8 mouse cellular contexts compared by ENCODE assay signal in genomic region chr5:139344021-139344686, GRCm38 (mm10). TPM values are rescaled to one million over a fixed set of nuclear protein-coding genes. Genes with fewer than 3 reads are reported as not detected.
DNase-seq lines count a peak whose midpoint lies in the region; ATAC-seq lines count a peak whose summit lies in the region.

No protein-coding gene starts in this region.

- H3K27me3 ChIP-seq in hindbrain, embryonic 14.5 days (ENCODE audit: control insufficient read depth, insufficient read depth, low read length), result no peaks in the 10 kb centered on the region

- H3K9me3 ChIP-seq in hindbrain, embryonic 14.5 days (ENCODE audit: control insufficient read depth, low read length), result no peaks in the 10 kb centered on the region

- H3K9ac ChIP-seq in hindbrain, embryonic 14.5 days, result peak overlapping the region; percentile 93

- peak overlapping the region; percentile 85; the same call in 1 of the 2 replicates for H3K27ac ChIP-seq in hindbrain, embryonic 14.5 days

- H3K4me3 ChIP-seq in hindbrain, embryonic 14.5 days (replicated peaks; ENCODE audit: low read length), result peak overlapping the region; percentile 90

- H3K36me3 ChIP-seq in hindbrain, embryonic 14.5 days (replicated peaks; ENCODE audit: control insufficient read depth, insufficient read depth), result peaks cover 36% of the 10 kb centered on the region

- H3K4me1 ChIP-seq in hindbrain, embryonic 14.5 days (replicated peaks; ENCODE audit: control insufficient read depth, insufficient read depth, low read length), result peaks cover 16% of the 10 kb centered on the region

- 6% methylated on average over 12 of the region's 12 CpGs for WGBS in hindbrain, embryonic 14.5 days

- peak; percentile 88 to 91 for DNase-seq in cerebellum, postnatal 10 days
- peak; percentile 56 to 73 for DNase-seq in frontal cortex, postnatal 10 days (ENCODE audit: low spot score in 2 of 2)
- peak; percentile 82 for DNase-seq in hindbrain, embryonic 14.5 days (ENCODE audit: low spot score)
- peak; percentile 58 for DNase-seq in left cerebral cortex, adult 11 months (ENCODE audit: low spot score)
- peak; percentile 86 for DNase-seq in lung, postnatal 36 days
- DNase-seq in right cerebral cortex, adult 18-20 months, result peak; percentile 62
- DNase-seq in urinary bladder, postnatal 4 days (ENCODE audit: low spot score in 2 of 2), result peak; percentile 63 to 78

- peak overlapping the region; percentile 71 for H3K4me2 ChIP-seq in hindbrain, embryonic 14.5 days (replicated peaks)

- peak; percentile 69 for ATAC-seq in activated CD4-positive, CD25-positive, alpha-beta regulatory T cell, adult 4 months
- peak; percentile 71; the same call in 1 of the 2 replicates for ATAC-seq in hindbrain, embryonic 14.5 days (ENCODE audit: low FRiP score)

RNA-seq across cellular contexts. Expression of gene Cox19, which starts 7.1 kb away (rescaled TPM):
- polyA plus RNA-seq in activated CD4-positive, CD25-positive, alpha-beta regulatory T cell, adult 4 months (2017; shearing (Covaris generic)), result 10 to 100 TPM; 62.8 to 67.6 TPM
- polyA plus RNA-seq in hindbrain, embryonic 14.5 days (2014; fragmentation: Nextera tagmentation; extraction: Ambion mirVana), result 110 and 113 TPM in 2 replicates

RNA-seq across cellular contexts. Expression of gene Cyp2w1, which starts 8.3 kb away (rescaled TPM):
- not detected for polyA plus RNA-seq in activated CD4-positive, CD25-positive, alpha-beta regulatory T cell, adult 4 months (2017; shearing (Covaris generic))
- polyA plus RNA-seq in hindbrain, embryonic 14.5 days (2014; fragmentation: Nextera tagmentation; extraction: Ambion mirVana), result not detected in 2 replicates

RNA-seq across cellular contexts. Expression of gene Adap1, which starts 18.7 kb away (rescaled TPM):
- 1 to 10 TPM; 3.5 to 5.7 TPM for polyA plus RNA-seq in activated CD4-positive, CD25-positive, alpha-beta regulatory T cell, adult 4 months (2017; shearing (Covaris generic))
- polyA plus RNA-seq in hindbrain, embryonic 14.5 days (2014; fragmentation: Nextera tagmentation; extraction: Ambion mirVana), result 78.6 and 89.9 TPM in 2 replicates

RNA-seq across cellular contexts. Expression of gene Gpr146, which starts 33.3 kb away (rescaled TPM):
- polyA plus RNA-seq in activated CD4-positive, CD25-positive, alpha-beta regulatory T cell, adult 4 months (2017; shearing (Covaris generic)), result 1 to 10 TPM; 8.1 to 8.8 TPM
- 1.4 and 2.7 TPM in 2 replicates for polyA plus RNA-seq in hindbrain, embryonic 14.5 days (2014; fragmentation: Nextera tagmentation; extraction: Ambion mirVana)

Comparison
In these comparisons a context has a peak if more than half of its experiments do, and no peak if none do; other contexts are left out.
1. Peak in every context shown above with its lines: DNase-seq, ATAC-seq, H3K4me3 ChIP-seq and H3K27ac ChIP-seq.
2. RNA of gene Adap1, which starts 18.7 kb away (polyA plus RNA-seq): 78.6 to 89.9 TPM in hindbrain, embryonic 14.5 days; 3.5 to 5.7 TPM in activated CD4-positive, CD25-positive, alpha-beta regulatory T cell, adult 4 months; every median in the first group is over 10 times any median in the second.